Mouse (Mus musculus): ENCODE data around the gene Atp1b3.

DNA sequence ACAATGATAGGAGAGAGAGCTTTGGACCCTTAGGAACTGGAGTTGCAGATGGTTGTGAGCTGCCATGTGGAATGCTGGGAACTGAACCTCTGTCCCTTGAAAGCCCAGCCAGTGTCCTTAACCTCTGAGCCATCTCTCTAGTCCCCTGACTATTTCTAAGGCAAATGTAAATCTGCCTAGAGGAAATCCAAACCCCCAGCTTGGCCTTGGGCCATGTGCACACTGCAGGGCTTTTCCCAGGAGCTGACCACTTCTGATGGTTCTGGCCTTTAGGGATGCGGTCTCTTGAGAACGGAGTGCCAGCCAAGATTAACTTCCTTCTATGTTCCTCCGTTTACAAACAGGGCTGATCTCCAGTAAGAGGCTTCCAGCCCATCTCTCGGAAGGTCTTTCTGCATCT is 18.5 kb upstream of the Atp1b3 start:
- TF ChIP-seq CTCF (IDR thresholded peaks at IDR 0.05; ENCODE audit: extremely low read depth, insufficient read depth, low read length) (no peak), POLR2A (IDR thresholded peaks at IDR 0.05; ENCODE audit: extremely low read depth, insufficient read depth, low read length) (no peak)

Data from cortical plate, adult 2 months (tissue).